Mouse (Mus musculus) heart, postnatal 0 days (tissue): Measurements from ENCODE around the gene Rplp2.

Experiments
- CTCF ChIP-seq: IDR thresholded peaks from 2 replicates; pipeline ENCODE4 v1.5.1; 2016; ENCODE audit warnings: antibody characterized with exemption, control low read depth, low read depth
- EP300 ChIP-seq: IDR thresholded peaks from 2 replicates; pipeline ENCODE4 v1.6.1; 2016; ENCODE audit warnings: antibody characterized with exemption, low read depth

- TF ChIP-seq CTCF (no peak), EP300 (no peak)
These were observed 5.7 kb upstream of the Rplp2 start for GRCm38 (mm10) chr7:141441460-141441859.
